Mouse (Mus musculus): ENCODE data around the gene Rpain.
A peak's percentile ranks its signal among the peaks of the same experiment; 100 is the strongest.

Gene Rpain

GRCm38 (mm10) chr11:70969821-70970559 lies at the start of gene Rpain, which contains the start of gene Nup88:
Gene Rpain (plus strand): TSS chr11:70970213.
Gene Nup88 (minus strand): TSS chr11:70969973.
- DNase-seq (ENCODE audit: low spot score) = peak; percentile 97

- no peak for DNase-seq (ENCODE audit: low spot score)
These were observed 38.6 kb upstream of the Rpain start for GRCm38 (mm10) chr11:70931461-70931860.

DNA sequence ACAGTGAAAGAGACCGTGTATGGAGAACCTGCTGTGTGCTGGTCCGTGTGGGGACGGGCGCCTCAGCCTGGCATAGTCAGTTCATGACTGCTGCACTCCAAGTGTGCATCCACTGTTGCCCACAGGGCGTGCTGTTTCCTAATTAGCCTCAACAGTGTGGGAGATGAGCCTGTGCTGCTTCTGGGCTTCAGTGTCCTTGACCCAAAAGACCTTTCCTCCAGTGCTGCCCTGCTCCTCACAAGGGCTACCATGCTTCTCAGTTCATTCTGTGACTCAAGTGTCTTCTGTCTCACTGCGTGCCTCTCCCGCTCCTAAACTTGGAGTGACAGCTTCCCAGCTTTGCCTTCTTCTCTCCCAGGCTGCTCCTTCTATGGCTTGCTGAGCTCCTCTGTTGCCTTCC lies 34.7 kb upstream of the Rpain start:
- no peak for DNase-seq (ENCODE audit: low spot score)

DNA sequence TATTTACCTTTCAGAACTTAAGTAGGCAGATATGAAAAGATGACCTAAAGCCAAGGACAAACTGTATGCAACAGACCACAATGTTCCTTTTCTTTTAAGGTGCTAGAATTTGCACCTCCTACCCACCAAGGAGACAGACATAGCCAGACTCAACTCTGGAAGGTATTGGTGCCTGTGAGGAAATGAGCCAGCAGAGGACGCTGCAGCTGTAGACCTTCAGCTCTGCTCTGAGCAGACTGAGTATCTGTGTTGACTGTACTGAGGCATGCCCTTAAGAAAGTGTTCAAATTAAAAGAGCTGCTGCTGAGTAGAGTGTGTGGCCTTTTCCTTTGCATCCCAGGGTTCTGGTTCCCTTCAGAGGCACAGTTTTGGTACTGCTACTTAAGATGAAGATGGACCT lies 27.4 kb upstream of the Rpain start:
- DNase-seq (ENCODE audit: low spot score) = no peak

DNA sequence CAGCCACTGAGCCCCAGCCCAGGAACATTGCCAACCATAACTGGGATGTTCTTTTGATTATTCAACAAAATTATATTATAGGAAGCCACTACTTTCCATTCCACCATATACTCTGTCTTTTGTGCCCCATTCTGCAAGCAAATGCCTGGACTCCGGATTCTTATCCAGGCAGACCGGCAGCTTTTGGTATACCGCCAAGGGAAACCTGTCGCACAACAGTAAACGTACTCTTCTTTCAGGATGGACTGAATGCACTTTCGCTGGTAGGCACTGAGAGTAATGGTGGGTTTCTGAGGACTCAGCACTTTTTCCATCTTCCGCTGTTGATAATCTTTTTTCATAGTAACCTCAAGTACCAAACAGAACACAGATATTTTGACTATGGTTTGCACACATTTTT lies 26.4 kb upstream of the Rpain start:
- no peak for DNase-seq (ENCODE audit: low spot score)

DNA sequence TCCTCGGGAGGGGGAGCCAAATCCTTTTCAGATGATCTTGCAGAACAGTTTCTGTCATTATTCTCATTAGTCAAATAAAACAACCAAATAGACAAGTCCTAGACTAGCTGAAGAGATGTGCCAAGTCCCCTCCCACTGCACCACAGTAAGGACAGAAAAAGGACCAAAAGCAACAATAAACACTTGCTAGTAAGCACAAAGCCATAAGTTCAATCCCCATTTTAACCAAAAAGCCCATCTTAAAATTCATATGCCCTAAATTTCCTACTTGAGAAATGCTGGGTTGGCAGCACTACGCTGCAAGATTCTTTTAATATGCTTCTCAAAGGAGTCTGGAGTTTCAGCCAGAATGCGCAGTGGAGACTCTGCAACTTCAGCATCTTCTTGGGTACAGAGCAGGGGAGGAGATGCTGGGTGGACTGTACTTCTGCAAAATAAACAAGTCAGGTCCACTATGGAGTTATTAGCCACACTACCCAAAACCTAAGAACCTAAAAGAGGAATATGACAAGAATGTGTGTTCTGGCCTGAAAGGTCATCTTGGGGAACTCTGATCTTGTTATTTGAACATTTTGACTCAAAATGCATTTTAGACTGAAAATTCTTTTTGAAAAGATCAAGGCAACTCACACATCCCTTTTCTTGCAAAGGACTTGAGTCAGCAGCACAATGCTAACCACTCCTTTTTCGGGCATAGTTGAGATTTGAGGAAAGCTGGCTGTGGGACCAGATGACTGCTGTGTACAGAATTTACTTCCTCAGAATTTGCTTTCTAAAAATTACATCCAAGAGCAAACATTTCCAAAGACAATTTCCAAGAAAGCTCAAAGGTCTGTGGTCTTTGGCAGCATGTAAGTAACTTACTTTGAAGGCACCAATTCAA lies 24.8 kb upstream of the Rpain start:
- no peak for DNase-seq (ENCODE audit: low spot score)

- DNase-seq (ENCODE audit: low spot score) = no peak
These were observed 15.3 kb upstream of the Rpain start for GRCm38 (mm10) chr11:70954711-70955110.

DNA sequence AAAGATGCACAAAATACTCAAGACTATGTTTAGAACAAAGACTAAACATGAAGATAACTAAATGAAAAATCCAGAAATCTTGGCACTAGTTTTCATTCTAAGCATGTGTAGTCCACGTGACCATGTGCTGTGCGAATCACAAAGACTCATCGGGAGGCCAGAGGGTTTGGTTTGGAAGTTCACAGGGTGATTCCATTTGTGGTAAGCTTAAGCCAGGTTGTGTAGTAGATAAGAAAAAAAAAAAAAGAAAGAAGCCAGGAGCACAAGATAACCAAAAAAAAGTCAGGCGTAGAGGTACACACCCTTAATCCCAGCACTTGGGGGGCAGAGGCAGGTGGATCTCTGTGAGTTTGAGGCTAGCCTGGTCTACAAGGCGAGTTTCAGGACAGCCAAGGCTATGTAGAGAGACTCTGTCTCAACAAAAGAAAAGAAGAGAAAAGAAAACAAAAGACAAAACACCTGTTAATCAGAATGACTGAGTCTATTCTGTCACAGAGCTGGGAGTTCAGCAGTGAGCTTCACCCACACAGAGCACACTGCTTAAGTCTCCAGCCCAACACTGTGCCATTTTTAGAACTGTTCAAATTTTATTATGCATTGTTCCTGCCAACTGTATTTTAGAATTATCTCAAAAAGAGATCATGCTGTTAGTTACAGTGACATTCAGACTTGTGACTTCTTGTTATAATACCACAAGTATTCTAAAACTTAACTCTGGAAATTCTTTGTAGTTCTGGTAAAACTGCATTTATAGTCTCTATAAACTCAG lies 9.0 kb upstream of the Rpain start:
- DNase-seq (ENCODE audit: low spot score) = no peak

DNA sequence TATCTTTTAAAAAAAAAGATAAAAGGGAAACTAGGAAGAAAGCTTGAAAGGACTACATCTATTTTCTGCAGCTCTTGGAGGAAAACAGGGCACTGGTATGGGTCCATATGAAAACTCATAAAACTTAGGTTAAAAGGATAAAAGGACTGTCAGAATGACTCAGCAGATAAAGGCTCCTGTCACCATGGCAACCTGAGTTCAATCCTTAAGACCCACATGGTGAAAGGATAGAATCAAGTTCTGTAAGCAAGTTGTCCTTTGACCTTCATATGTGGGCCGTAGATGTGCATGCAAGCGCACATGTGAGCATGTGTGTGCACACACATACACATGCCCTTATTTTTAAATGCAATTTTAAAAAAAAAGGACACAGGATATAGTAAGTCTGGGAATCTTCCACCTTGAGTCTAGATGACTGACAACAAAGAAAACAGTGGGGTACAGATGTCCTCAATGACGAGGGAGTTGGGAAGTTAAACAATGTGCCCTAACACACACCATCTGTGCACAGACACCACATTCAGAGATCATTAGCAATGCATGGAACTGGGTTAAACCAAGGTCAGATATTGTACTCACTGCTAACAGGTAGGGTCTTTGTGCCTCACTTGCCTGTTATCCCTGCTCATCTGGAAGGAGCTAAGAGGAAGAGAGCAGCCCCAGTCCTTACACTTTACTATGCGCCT lies 5.6 kb upstream of the Rpain start:
- peak; percentile 26 for DNase-seq (ENCODE audit: low spot score)

DNA sequence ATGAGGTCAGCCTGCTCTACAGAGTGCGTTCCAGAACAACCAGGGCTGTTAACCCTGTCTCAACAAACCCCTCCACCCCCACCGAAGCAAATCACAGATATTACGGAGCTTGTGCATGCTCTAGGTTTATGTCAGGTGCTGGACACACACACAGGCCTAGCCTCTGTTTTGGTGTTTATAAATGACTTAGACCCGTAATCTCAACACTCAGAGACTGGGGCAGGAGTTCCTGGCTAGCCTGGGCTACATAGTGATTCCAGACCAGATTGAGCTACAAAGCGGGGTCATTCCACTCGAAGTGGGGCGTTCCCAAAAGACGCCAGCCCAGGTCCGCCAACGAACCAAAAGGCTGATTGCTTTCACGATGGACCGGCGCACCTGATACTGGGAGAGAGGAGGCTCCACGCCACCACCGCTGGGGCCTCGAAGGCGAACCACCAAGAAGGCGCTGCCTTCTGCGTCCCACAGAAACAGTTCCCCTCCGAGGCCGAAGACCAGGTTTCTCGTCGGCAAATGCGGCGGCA lies 680 bp upstream of the Rpain start:
- peak; percentile 58 for DNase-seq (ENCODE audit: low spot score)

- no peak for DNase-seq (ENCODE audit: low spot score)
These were observed 837 bp downstream of the Rpain start for GRCm38 (mm10) chr11:70970560-70971540.

- no peak for DNase-seq (ENCODE audit: low spot score)
These were observed 2.6 kb downstream of the Rpain start for GRCm38 (mm10) chr11:70972586-70972985.

DNA sequence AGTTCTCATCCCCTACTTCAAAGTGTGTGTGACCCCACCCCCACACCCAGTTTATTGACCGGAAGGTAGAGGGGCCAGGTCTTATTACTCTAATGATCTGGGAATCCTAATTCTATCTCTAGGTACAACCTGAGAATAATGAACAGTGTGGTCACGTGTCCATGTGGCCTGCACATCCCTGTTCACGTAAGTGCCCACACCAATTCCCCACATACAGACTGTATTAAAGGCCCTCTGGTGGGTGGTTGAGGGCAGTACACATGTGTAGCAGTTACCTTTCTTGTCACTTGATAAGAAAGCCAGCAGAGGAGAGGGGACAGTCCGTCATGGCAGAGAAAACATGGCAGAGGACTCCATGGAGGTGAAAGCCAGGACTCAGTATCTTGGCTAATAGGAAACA lies 3.9 kb downstream of the Rpain start:
- peak; percentile 18 for DNase-seq (ENCODE audit: low spot score)

DNA sequence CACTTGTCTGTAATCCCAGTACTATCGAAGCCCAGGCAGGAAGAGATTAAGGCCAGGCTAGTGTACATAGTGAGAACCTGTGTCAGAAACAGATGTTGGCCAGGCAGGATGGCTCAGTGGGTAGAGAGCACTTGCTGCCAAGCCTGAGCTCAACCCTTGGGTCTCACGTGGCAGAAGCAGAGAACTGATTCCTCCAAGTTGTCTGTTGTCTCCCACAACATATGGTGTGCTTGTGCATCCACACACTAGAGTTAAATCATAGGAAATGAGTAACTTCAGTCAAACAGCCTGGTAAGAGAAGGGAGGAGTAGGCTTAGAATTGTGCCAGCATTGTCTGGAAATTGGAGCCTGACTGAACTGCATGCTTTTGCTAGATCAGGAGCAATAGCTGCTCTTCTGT lies 5.2 kb downstream of the Rpain start:
- no peak for DNase-seq (ENCODE audit: low spot score)

DNA sequence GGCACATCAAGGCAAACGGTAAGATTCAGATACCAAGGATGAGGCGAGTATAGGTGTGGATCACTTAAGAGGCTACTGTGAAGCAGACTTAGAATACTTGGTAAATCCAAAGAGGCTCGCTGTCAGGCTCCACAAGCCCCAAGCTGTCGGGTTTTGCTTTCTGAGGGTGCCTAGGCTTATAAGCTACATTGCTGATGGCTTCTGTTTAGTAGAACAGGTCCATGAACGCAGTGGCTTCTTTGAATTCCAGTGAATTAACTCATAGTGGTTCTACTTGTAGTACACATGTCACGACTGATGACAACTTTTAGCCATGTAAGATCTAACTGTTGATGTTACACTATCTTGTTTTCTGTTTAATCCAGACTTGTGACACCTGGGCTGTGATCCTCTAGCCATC lies 7.3 kb downstream of the Rpain start:
- no peak for DNase-seq (ENCODE audit: low spot score)

- no peak for DNase-seq (ENCODE audit: low spot score)
These were observed 10.2 kb downstream of the Rpain start for GRCm38 (mm10) chr11:70980232-70980631.

- DNase-seq (ENCODE audit: low spot score) = no peak
These were observed 10.9 kb downstream of the Rpain start for GRCm38 (mm10) chr11:70980751-70981510.

DNA sequence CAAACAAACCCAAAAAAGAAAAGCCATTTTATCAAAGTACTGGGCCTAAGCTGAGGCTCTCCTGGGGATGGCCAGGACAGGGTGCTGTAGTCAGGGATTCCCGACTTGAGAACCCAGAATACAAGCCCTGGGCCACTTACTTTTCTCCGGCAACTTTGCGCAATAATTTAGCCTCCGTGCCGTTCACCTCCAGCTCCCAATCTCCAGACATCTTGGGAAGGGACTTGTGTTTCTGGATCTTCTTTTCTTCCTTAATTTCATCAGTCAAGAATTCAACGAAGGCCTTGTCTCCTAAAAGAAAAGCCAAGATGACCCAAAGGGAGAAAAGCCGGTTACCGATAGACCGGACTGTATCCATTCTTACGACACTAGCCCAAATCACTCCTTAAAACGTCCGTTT lies 12.0 kb downstream of the Rpain start:
- DNase-seq (ENCODE audit: low spot score) = peak; percentile 11

GRCm38 (mm10) chr11:70982557-70983228 lies 12.7 kb downstream of the Rpain start, which contains the start of gene C1qbp:
Gene C1qbp (minus strand): TSS chr11:70983026.
- DNase-seq (ENCODE audit: low spot score) = peak; percentile 92

Data from MN1 (cell line).